Mouse (Mus musculus): Measurements from ENCODE around the gene Mink1. TPM values are rescaled to one million over a fixed set of nuclear protein-coding genes. Genes with fewer than 3 reads are reported as not detected.
"Not testable (repeated sequence)": the region's sequence is repeated elsewhere in the genome, so short reads cannot be mapped to it uniquely, and the experiment has no call there.

Mink1 gene
- 19.5 and 21.5 TPM in 2 replicates for polyA plus RNA-seq (2014; fragmentation: Nextera tagmentation; extraction: Ambion mirVana)

DNA sequence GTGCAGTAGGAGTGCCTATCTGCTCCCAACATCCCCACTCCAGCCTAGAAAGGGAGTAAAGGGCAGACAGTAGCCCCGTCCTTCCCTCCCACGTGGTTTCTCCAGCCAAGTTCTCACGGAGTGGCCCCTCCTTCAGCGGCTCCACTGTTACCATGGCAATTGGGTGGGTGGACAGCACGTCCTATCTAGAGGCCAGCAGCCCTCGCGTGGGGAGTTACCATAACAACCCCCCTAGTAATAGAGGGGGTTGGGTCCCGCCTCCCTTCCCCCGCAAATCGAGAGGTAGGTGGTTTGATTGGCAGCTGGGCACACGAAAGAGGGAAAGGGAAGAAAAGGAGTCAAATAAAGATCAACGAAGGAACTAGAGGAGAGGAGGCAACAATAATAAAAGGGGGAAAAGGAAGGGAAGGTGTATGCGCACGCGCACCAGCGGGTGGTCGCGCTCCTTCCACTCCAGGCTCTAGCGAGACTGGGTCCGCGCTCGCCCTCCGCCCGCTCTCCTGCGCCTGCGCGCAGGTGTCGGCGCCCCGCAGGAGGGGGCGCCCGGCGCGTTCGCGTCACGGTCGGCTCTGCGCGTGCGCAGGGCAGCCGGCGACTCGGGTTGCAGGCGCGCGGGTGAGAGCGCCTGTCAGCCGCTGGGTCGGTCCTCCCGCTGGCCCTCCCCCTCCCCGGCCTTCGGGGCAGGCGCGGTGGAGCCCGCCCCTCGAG, at the start of gene Mink1:
Mink1 (plus strand) TSS at position 595 of the 708 bp plus-strand sequence.
- peaks cover 30% of the 10 kb centered on the region for H3K4me1 ChIP-seq (replicated peaks; ENCODE audit: control insufficient read depth, insufficient read depth, low read length)
- DNase-seq (ENCODE audit: low spot score) (peak; percentile 95), ATAC-seq (ENCODE audit: low FRiP score) (peak; percentile 92)
- under 1% methylated on average over 46 of the region's 57 CpGs for WGBS
- no peaks in the 10 kb centered on the region for H3K9me3 ChIP-seq (ENCODE audit: control insufficient read depth, low read length)
- H3K9ac ChIP-seq, result peak within 1 kb of the TSS; percentile 94
- peak within 1 kb of the TSS; percentile 69 for H3K4me2 ChIP-seq (replicated peaks)
- peak within 1 kb of the TSS; percentile 90 for H3K27ac ChIP-seq
- H3K4me3 ChIP-seq (replicated peaks; ENCODE audit: low read length), result peak within 1 kb of the TSS; percentile 97
- no peaks in the 10 kb centered on the region for H3K27me3 ChIP-seq (ENCODE audit: control insufficient read depth, insufficient read depth, low read length)
- H3K36me3 ChIP-seq (replicated peaks; ENCODE audit: control insufficient read depth, insufficient read depth), result 0 out of 2 replicates have a peak, but pooled peaks cover 3% of the 10 kb centered on the region

DNA sequence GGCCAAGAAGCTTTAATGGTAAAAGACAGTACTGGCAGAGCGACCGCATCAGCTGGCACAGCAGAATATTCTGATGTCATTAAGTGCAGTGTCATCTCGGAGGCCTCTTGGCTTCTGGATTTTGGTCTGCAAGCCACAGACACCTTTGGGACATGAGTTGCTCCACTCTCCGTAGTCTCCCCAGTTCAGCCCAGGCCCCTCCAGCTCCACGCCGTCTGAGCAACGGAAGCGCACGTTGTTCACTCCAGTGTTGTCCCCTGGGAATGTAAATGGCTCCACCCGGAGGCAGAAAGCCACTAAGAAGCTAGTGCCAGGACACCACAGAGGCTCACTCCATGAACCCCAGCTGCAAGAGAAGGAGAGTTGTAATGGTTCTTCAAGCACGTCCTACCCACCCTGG, 49.2 kb upstream of the Mink1 start:
- no peak overlapping the region for H3K4me2 ChIP-seq (replicated peaks)
- H3K27ac ChIP-seq, result no peak overlapping the region
- no peaks in the 10 kb centered on the region; the same call in 1 of the 2 replicates for H3K27me3 ChIP-seq (ENCODE audit: control insufficient read depth, insufficient read depth, low read length)
- DNase-seq (ENCODE audit: low spot score) (no peak), ATAC-seq (ENCODE audit: low FRiP score) (no peak)
- 43% methylated on average over 11 of the region's 11 CpGs for WGBS
- H3K4me3 ChIP-seq (replicated peaks; ENCODE audit: low read length), result no peak overlapping the region
- no peak overlapping the region for H3K9ac ChIP-seq
- 0 out of 2 replicates have a peak, but pooled peaks cover 7% of the 10 kb centered on the region for H3K4me1 ChIP-seq (replicated peaks; ENCODE audit: control insufficient read depth, insufficient read depth, low read length)
- H3K9me3 ChIP-seq (ENCODE audit: control insufficient read depth, low read length), result no peaks in the 10 kb centered on the region
- no peaks in the 10 kb centered on the region for H3K36me3 ChIP-seq (replicated peaks; ENCODE audit: control insufficient read depth, insufficient read depth)

DNA sequence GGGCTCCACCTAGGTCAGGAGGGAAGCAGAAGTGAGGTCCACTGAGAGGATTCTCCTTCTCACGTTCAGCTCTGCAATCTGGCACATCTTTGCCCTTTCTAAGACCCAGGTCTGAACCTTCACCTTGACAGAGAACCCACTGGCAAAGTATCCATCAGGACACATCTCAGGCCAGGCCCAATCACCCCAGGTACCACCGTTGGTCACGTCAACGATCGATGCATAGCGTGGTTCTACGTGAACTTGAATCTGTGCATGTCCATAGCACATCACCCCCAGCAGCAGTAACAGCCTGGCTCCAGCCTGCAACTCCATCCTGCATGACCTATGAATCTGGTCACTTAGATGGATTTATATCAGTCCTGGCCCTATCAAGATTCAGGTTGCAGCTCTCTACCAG, 48.4 kb upstream of the Mink1 start, which contains the start of gene Vmo1:
Vmo1 (minus strand) TSS at position 329 of the 400 bp plus-strand sequence.
- ATAC-seq (ENCODE audit: low FRiP score) (no peak), DNase-seq (ENCODE audit: low spot score) (no peak)
- H3K9ac ChIP-seq, result no peak within 1 kb of the TSS
- 94% methylated on average over 7 of the region's 7 CpGs for WGBS
- no peaks in the 10 kb centered on the region; the same call in 1 of the 2 replicates for H3K27me3 ChIP-seq (ENCODE audit: control insufficient read depth, insufficient read depth, low read length)
- no peak within 1 kb of the TSS for H3K4me3 ChIP-seq (replicated peaks; ENCODE audit: low read length)
- 0 out of 2 replicates have a peak, but pooled peaks cover 7% of the 10 kb centered on the region for H3K4me1 ChIP-seq (replicated peaks; ENCODE audit: control insufficient read depth, insufficient read depth, low read length)
- no peaks in the 10 kb centered on the region for H3K9me3 ChIP-seq (ENCODE audit: control insufficient read depth, low read length)
- no peak within 1 kb of the TSS for H3K4me2 ChIP-seq (replicated peaks)
- no peaks in the 10 kb centered on the region for H3K36me3 ChIP-seq (replicated peaks; ENCODE audit: control insufficient read depth, insufficient read depth)
- no peak within 1 kb of the TSS for H3K27ac ChIP-seq

DNA sequence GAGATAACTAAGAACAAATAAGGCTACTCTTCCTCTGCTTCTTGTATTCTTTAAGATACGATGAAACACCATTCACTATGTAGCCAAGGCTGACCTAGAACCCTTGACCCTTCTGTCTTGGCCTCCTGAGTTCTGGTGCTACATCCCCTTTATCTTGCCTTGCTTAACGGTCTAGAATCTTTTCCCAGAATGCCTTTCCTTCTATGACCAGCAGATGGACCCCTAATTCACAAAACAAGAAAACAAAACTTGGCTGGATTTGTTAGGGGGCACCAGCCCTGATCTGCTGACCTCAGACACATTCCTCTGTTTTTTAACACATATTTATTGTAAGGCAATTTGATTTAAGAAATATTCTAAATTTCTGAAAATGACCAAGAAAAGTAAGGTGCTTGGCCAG, 46.3 kb upstream of the Mink1 start:
- DNase-seq (ENCODE audit: low spot score), result peak; percentile 77
- WGBS, result 25% methylated on average over 2 of the region's 2 CpGs
- H3K27ac ChIP-seq, result no peak overlapping the region

GRCm38 (mm10) chr11:70518436-70518835, 44.2 kb upstream of the Mink1 start:
- WGBS, result 53% methylated on average over 1 of the region's 1 CpGs
- H3K9ac ChIP-seq, result no peak overlapping the region
- no peak overlapping the region for H3K4me2 ChIP-seq (replicated peaks)
- H3K4me1 ChIP-seq (replicated peaks; ENCODE audit: control insufficient read depth, insufficient read depth, low read length), result 0 out of 2 replicates have a peak, but pooled peaks cover 7% of the 10 kb centered on the region
- H3K27me3 ChIP-seq (ENCODE audit: control insufficient read depth, insufficient read depth, low read length), result no peaks in the 10 kb centered on the region
- H3K4me3 ChIP-seq (replicated peaks; ENCODE audit: low read length), result no peak overlapping the region
- no peaks in the 10 kb centered on the region for H3K36me3 ChIP-seq (replicated peaks; ENCODE audit: control insufficient read depth, insufficient read depth)
- H3K9me3 ChIP-seq (ENCODE audit: control insufficient read depth, low read length), result no peaks in the 10 kb centered on the region
- ATAC-seq (ENCODE audit: low FRiP score) (no peak), DNase-seq (ENCODE audit: low spot score) (no peak)
- no peak overlapping the region for H3K27ac ChIP-seq

More for the DNA sequence above, 46.3 kb upstream of the Mink1 start:
- H3K36me3 ChIP-seq (replicated peaks; ENCODE audit: control insufficient read depth, insufficient read depth), result no peaks in the 10 kb centered on the region
- H3K9ac ChIP-seq, result no peak overlapping the region
- 0 out of 2 replicates have a peak, but pooled peaks cover 7% of the 10 kb centered on the region for H3K4me1 ChIP-seq (replicated peaks; ENCODE audit: control insufficient read depth, insufficient read depth, low read length)
- no peak for ATAC-seq (ENCODE audit: low FRiP score)
- no peaks in the 10 kb centered on the region for H3K9me3 ChIP-seq (ENCODE audit: control insufficient read depth, low read length)
- no peak overlapping the region for H3K4me2 ChIP-seq (replicated peaks)
- H3K4me3 ChIP-seq (replicated peaks; ENCODE audit: low read length), result no peak overlapping the region
- H3K27me3 ChIP-seq (ENCODE audit: control insufficient read depth, insufficient read depth, low read length), result no peaks in the 10 kb centered on the region

- H3K27me3 ChIP-seq (ENCODE audit: control insufficient read depth, insufficient read depth, low read length), result no peaks in the 10 kb centered on the region
- H3K9ac ChIP-seq, result peak within 1 kb of the TSS; percentile 28; the same call in 1 of the 2 replicates
- 78% methylated on average over 10 of the region's 10 CpGs for WGBS
Measured at GRCm38 (mm10) chr11:70518923-70519322, 43.8 kb upstream of the Mink1 start, which contains the start of gene Gltpd2. Gene Gltpd2 (plus strand): TSS chr11:70519196.

DNA sequence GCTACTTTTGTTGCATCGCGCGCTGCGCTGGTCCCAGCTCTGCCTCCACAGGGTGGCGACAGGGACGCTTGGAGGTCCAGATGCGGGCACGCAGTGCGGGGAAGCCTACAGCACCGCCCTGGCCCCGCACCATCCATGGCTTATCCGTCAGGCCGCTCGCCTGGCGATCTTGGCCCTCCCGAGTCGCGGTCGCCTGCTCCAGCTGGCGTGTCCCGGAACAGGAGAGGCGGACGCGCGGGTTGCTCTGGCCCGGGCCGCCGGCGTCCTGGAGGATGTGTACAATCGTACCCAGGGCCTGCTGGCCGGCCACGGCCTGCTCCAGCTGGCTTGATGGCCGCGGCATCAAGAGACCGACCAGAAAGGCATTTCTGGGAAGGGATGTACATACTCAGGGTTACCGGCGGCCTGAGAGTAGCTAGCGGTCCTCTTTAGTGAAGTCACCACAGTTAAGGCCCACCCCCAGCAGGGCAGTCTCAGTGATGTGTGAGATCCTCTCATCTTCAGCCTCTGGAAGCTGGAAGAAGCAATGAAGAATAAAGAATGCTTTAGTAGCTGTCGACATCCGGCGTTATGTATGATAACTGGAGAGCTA, 42.4 kb upstream of the Mink1 start:
- WGBS, result 15% methylated on average over 41 of the region's 41 CpGs
- ATAC-seq (ENCODE audit: low FRiP score) (peak; percentile 42; the same call in 1 of the 2 replicates), DNase-seq (ENCODE audit: low spot score) (no peak)
- H3K36me3 ChIP-seq (replicated peaks; ENCODE audit: control insufficient read depth, insufficient read depth), result no peaks in the 10 kb centered on the region
- H3K4me1 ChIP-seq (replicated peaks; ENCODE audit: control insufficient read depth, insufficient read depth, low read length), result 0 out of 2 replicates have a peak, but pooled peaks cover 7% of the 10 kb centered on the region
- H3K27me3 ChIP-seq (ENCODE audit: control insufficient read depth, insufficient read depth, low read length), result no peaks in the 10 kb centered on the region
- no peaks in the 10 kb centered on the region for H3K9me3 ChIP-seq (ENCODE audit: control insufficient read depth, low read length)
- peak overlapping the region; percentile 39 for H3K4me2 ChIP-seq (replicated peaks)
- H3K4me3 ChIP-seq (replicated peaks; ENCODE audit: low read length), result peak overlapping the region; percentile 14
- no peak overlapping the region for H3K27ac ChIP-seq
- peak overlapping the region; percentile 28; the same call in 1 of the 2 replicates for H3K9ac ChIP-seq

More at GRCm38 (mm10) chr11:70518923-70519322, 43.8 kb upstream of the Mink1 start, which contains the start of gene Gltpd2:
- Histone ChIP-seq H3K9me3 (ENCODE audit: control insufficient read depth, low read length) (no peaks in the 10 kb centered on the region), H3K4me3 (replicated peaks; ENCODE audit: low read length) (peak within 1 kb of the TSS; percentile 14), H3K36me3 (replicated peaks; ENCODE audit: control insufficient read depth, insufficient read depth) (no peaks in the 10 kb centered on the region), H3K27ac (no peak within 1 kb of the TSS), H3K4me1 (replicated peaks; ENCODE audit: control insufficient read depth, insufficient read depth, low read length) (0 out of 2 replicates have a peak, but pooled peaks cover 7% of the 10 kb centered on the region), H3K4me2 (replicated peaks) (peak within 1 kb of the TSS; percentile 39)
- ATAC-seq (ENCODE audit: low FRiP score) (no peak), DNase-seq (ENCODE audit: low spot score) (no peak)

DNA sequence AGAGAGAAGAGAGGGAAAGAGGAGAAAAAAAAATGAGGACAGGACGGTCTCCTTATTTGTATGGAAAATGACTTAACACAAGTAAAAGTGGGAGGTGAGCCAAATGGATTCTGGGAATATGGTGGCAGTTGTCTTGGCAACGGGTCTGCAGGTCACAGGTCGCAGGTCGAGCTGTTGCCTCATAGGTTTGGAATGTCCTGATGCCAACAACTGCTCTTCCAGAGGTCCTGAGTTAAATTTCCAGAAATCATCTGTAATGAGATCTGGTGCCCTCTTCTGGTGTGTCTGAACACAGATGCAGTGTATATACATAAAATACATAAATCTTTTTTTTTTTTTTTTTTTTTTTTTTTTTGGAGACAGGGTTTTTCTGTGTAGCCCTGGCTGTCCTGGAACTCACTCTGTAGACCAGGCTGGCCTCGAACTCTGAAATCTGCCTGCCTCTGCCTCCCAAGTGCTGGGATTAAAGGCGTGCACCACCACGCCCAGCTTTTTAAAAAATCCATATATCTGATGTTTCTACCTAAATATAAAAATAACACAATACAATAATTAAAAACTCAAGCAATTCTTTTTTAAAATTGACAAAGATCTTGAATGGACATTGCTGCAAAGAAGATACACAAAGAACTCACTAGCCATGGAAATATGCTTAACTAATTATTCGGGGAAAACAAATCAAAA, 39.2 kb upstream of the Mink1 start:
- H3K27ac ChIP-seq; H3K9ac ChIP-seq; H3K4me3 ChIP-seq (replicated peaks; ENCODE audit: low read length); ATAC-seq (ENCODE audit: low FRiP score); H3K27me3 ChIP-seq (ENCODE audit: control insufficient read depth, insufficient read depth, low read length); DNase-seq (ENCODE audit: low spot score); H3K9me3 ChIP-seq (ENCODE audit: control insufficient read depth, low read length); H3K4me2 ChIP-seq (replicated peaks): not testable (repeated sequence)
- 92% methylated on average over 8 of the region's 8 CpGs for whole genome bisulfite sequencing
- Histone ChIP-seq H3K36me3 (replicated peaks; ENCODE audit: control insufficient read depth, insufficient read depth) (peaks cover 21% of the 10 kb centered on the region), H3K4me1 (replicated peaks; ENCODE audit: control insufficient read depth, insufficient read depth, low read length) (peaks cover 14% of the 10 kb centered on the region)

All from hindbrain, embryonic 14.5 days (tissue).